Mouse (Mus musculus) heart, postnatal 0 days (tissue): ENCODE results near the gene Cap2.

Experiments
- CTCF ChIP-seq: IDR thresholded peaks from 2 replicates; pipeline ENCODE4 v1.5.1; 2016; ENCODE audit warnings: antibody characterized with exemption, control low read depth, low read depth
- EP300 ChIP-seq: IDR thresholded peaks from 2 replicates; pipeline ENCODE4 v1.6.1; 2016; ENCODE audit warnings: antibody characterized with exemption, low read depth

GRCm38 (mm10) chr13:46571961-46572647 is 70.5 kb downstream of the Cap2 start:
- TF ChIP-seq CTCF = no peak
- TF ChIP-seq EP300 = peak; percentile 95
